Mouse (Mus musculus): Measurements from ENCODE around the gene Ugt1a6a.

Ugt1a6a gene

DNA sequence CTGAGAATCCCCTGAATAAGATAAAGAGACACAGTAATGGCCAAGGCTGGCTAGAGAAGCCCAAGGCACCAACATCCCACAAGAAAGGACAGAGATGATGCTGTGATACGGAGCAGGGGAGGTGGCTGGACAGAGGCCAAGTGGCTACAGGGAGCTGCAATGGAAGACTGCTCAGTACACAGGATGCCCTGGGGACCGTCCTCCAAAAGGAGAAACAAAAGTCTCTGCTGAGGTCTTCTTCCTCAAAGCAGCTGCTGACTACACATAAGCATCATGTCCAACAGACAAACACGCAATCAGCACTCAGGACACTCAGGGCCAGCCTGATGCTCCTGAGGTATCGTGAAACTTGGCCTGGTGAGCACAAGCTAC lies 130.2 kb downstream of the Ugt1a6a start:
- no peak for TF ChIP-seq CTCF (conservative IDR thresholded peaks at IDR 0.05; ENCODE audit: low read length)
- no peak for TF ChIP-seq NANOG (IDR thresholded peaks at IDR 0.05; ENCODE audit: borderline replicate concordance, low read length)
- no peak for TF ChIP-seq POU5F1 (IDR thresholded peaks at IDR 0.05; ENCODE audit: borderline replicate concordance, low read length)
- Histone ChIP-seq H3K36me3 (ENCODE audit: insufficient read depth, low read length) (peaks cover 100% of the 10 kb centered on the region), H3K4me3 (replicated peaks; ENCODE audit: low read length) (no peak overlapping the region), H3K27me3 (ENCODE audit: insufficient read depth, low read length) (no peaks in the 10 kb centered on the region), H3K4me1 (replicated peaks; ENCODE audit: low read depth, low read length) (peaks cover 38% of the 10 kb centered on the region), H3K9me3 (ENCODE audit: low read length) (peaks cover 88% of the 10 kb centered on the region)

DNA sequence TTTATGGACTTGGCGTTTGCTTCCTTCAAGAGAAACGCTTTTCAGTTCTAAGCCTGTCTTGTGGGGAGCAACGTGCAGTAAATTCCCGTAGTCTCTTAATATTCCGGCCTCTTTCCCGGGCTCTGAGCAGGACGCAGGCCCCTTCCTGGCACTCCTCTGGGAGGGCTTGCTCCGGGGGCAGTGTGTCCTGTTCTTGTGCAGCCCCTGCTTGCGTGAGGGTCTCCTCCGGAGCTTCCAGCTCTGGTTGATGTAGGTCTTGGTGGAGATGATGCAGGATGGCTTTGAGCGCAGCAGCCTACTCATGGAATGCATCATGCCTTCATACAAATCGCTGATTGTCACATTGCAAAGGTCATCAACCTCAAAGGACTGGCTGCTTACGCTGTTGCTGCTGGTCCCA lies 131.5 kb downstream of the Ugt1a6a start:
- peaks cover 84% of the 10 kb centered on the region for H3K9me3 ChIP-seq (ENCODE audit: low read length)
- no peak overlapping the region for H3K4me3 ChIP-seq (replicated peaks; ENCODE audit: low read length)
- peaks cover 31% of the 10 kb centered on the region for H3K4me1 ChIP-seq (replicated peaks; ENCODE audit: low read depth, low read length)
- peaks cover 97% of the 10 kb centered on the region for H3K36me3 ChIP-seq (ENCODE audit: insufficient read depth, low read length)
- TF ChIP-seq NANOG (IDR thresholded peaks at IDR 0.05; ENCODE audit: borderline replicate concordance, low read length) = no peak
- no peak for TF ChIP-seq CTCF (conservative IDR thresholded peaks at IDR 0.05; ENCODE audit: low read length)
- no peak for TF ChIP-seq POU5F1 (IDR thresholded peaks at IDR 0.05; ENCODE audit: borderline replicate concordance, low read length)
- H3K27me3 ChIP-seq (ENCODE audit: insufficient read depth, low read length) = no peaks in the 10 kb centered on the region

DNA sequence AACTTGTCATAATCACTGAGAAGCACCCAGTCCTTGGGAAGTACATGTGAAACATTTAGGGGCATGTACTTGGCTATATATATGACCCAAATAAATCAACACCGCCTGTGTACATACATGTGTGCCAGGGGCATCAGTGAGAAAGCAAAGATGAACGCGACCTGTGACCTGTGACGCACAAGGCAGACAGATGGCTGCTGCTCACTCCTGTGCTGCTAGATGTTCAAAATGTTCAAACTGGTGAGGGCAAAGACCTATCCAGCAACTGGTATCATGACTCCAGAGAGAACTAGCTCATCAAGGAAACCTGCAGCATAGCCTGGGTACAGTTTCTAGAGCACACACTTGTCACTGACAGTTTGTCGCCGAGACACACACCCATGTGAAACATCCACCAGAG lies 132.9 kb downstream of the Ugt1a6a start:
- TF ChIP-seq CTCF (conservative IDR thresholded peaks at IDR 0.05; ENCODE audit: low read length) = no peak
- no peak for TF ChIP-seq POU5F1 (IDR thresholded peaks at IDR 0.05; ENCODE audit: borderline replicate concordance, low read length)
- no peak for TF ChIP-seq NANOG (IDR thresholded peaks at IDR 0.05; ENCODE audit: borderline replicate concordance, low read length)
- Histone ChIP-seq H3K27me3 (ENCODE audit: insufficient read depth, low read length) (no peaks in the 10 kb centered on the region), H3K4me1 (replicated peaks; ENCODE audit: low read depth, low read length) (peaks cover 28% of the 10 kb centered on the region), H3K4me3 (replicated peaks; ENCODE audit: low read length) (no peak overlapping the region), H3K36me3 (ENCODE audit: insufficient read depth, low read length) (peaks cover 97% of the 10 kb centered on the region), H3K9me3 (ENCODE audit: low read length) (peaks cover 85% of the 10 kb centered on the region)

DNA sequence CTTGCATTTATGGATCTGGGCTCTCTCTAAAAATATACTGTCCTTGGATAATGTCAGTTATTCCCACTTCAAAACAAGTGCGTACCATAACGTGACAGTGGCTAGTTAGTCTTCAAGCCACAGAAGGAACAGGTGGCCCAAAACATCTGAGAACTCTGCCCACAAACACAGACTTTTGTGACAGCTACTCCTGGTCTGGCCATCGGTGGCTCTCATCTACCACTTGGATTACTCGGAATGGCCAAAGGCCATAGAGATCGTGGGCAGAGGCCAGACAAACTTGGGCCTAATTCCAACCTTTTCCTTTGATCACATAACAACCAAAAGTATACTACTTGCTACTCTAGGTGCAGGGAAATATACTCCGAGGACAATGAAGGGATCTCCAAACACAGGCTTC lies 133.5 kb downstream of the Ugt1a6a start:
- Histone ChIP-seq H3K4me1 (replicated peaks; ENCODE audit: low read depth, low read length) (peaks cover 28% of the 10 kb centered on the region), H3K27me3 (ENCODE audit: insufficient read depth, low read length) (no peaks in the 10 kb centered on the region), H3K4me3 (replicated peaks; ENCODE audit: low read length) (no peak overlapping the region), H3K36me3 (ENCODE audit: insufficient read depth, low read length) (peaks cover 97% of the 10 kb centered on the region), H3K9me3 (ENCODE audit: low read length) (peaks cover 91% of the 10 kb centered on the region)
- TF ChIP-seq NANOG (IDR thresholded peaks at IDR 0.05; ENCODE audit: borderline replicate concordance, low read length) = no peak
- TF ChIP-seq POU5F1 (IDR thresholded peaks at IDR 0.05; ENCODE audit: borderline replicate concordance, low read length) = no peak
- no peak for TF ChIP-seq CTCF (conservative IDR thresholded peaks at IDR 0.05; ENCODE audit: low read length)

Measured in E14TG2a.4 (cell line).